Mouse (Mus musculus): ENCODE measurements around the gene Pts. TPM values are rescaled to one million over a fixed set of nuclear protein-coding genes. Genes with fewer than 3 reads are reported as not detected.

Gene Pts
- total and polyA plus RNA-seq, 3 experiments, result 35.4 to 89.4 (median 37.9) TPM

DNA sequence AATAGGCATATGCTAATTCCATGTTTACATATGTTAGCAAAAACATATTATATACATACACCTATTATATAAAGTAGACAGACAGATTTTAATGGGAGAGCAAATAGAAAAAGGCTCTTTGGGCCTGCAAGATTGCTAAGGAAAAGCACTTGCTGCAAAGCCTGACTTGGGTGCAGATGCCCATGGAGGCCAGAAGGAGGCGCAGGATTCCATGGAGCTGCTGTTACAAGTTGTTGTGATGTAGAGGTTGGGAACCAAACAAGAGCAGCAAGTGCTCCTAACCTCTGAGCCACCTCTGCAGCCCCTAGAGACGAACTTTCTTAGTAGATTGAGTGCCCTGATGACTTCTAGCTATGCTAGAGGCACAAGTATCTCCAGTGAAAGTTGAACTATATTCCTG lies 9.7 kb downstream of the Pts start:
- DNase-seq (ENCODE audit: extremely low read depth), result peak; percentile 37
- Histone ChIP-seq H3K4me3 (replicated peaks in 1 of 3; ENCODE audit: low read depth in 2 of 3, low read length in 2 of 3, poor library complexity in 1 of 3) (no peak overlapping the region), H3K27me3 (replicated peaks) (no peaks in the 10 kb centered on the region), H3K4me1 (ENCODE audit: control insufficient read depth in 1 of 2, insufficient read depth in 2 of 2) (peaks cover 0 to 3% of the 10 kb centered on the region in 2 experiments; a peak in 1 of 4 replicates), H3K79me2 (replicated peaks; ENCODE audit: control insufficient read depth, extremely low read depth, insufficient read depth, poor library complexity, severe bottlenecking) (no peaks in the 10 kb centered on the region), H3K36me3 (replicated peaks in 1 of 2; ENCODE audit: control insufficient read depth in 1 of 2, insufficient read depth in 1 of 2, low read length in 1 of 2) (peaks cover 3 to 23% of the 10 kb centered on the region in 2 experiments), H3K9ac (ENCODE audit: insufficient read depth, low read depth) (no peak overlapping the region), H3K9me3 (replicated peaks; ENCODE audit: low read length) (no peaks in the 10 kb centered on the region), H3K4me2 (ENCODE audit: insufficient read depth, low read depth, poor library complexity, severe bottlenecking) (no peak overlapping the region), H3K27ac (ENCODE audit: insufficient read depth, low read depth) (no peak overlapping the region)
- in situ Hi-C loops (cut with MboI; ENCODE audit: low pct_ligation_motif_present, low pct_unique_long_range_greater_than_20kb, low sequenced_read_pairs), result no loop called here
- dilution Hi-C loops (cut with MboI; ENCODE audit: extremely low pct_ligation_motif_present, extremely low pct_unique_long_range_greater_than_20kb, low sequenced_read_pairs), result no loop called here
- TF ChIP-seq CTCF (conservative IDR thresholded peaks at IDR 0.05 in 1 of 2, IDR thresholded peaks at IDR 0.05 in 1 of 2; ENCODE audit: low read depth in 2 of 2, low read length in 2 of 2) (peak; percentile 38 to 75; a peak in 3 of 4 replicates), RAD21 (IDR thresholded peaks at IDR 0.05; ENCODE audit: low read depth, low read length) (peak; percentile 57), JUND (conservative IDR thresholded peaks at IDR 0.05; ENCODE audit: low read depth, low read length) (no peak), SMC3 (IDR thresholded peaks at IDR 0.05; ENCODE audit: low read depth, low read length) (peak; percentile 79)

DNA sequence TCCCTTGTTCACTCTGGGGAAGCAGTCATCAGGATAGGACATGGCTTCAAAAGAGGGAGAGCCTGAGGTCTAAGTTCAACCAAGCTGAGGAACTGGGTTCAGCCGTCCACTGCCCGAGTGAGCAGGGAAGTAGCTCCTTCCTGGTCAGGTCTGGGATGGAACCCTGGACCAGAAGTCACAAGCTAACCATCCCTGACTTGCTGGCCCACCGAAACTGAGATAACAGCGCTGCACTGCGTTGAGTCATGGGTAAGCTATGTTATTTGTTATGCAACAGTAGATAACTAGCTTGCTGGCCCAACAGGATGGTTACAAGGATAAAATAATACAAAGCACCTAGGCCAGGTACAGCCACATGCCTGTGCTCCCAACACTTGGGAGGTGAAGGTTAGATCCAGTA lies 13.1 kb downstream of the Pts start:
- in situ Hi-C loops (cut with MboI; ENCODE audit: low pct_ligation_motif_present, low pct_unique_long_range_greater_than_20kb, low sequenced_read_pairs), result no loop called here
- peaks cover 0 to 4% of the 10 kb centered on the region in 2 experiments for H3K36me3 ChIP-seq (replicated peaks in 1 of 2; ENCODE audit: control insufficient read depth in 1 of 2, insufficient read depth in 1 of 2, low read length in 1 of 2)
- no peak overlapping the region for H3K4me2 ChIP-seq (ENCODE audit: insufficient read depth, low read depth, poor library complexity, severe bottlenecking)
- H3K27me3 ChIP-seq (replicated peaks), result no peaks in the 10 kb centered on the region
- TF ChIP-seq ETS1 (conservative IDR thresholded peaks at IDR 0.05; ENCODE audit: low read depth, low read length) (no peak), SMC3 (IDR thresholded peaks at IDR 0.05; ENCODE audit: low read depth, low read length) (no peak), NRF1 (IDR thresholded peaks at IDR 0.05; ENCODE audit: low read depth, low read length) (no peak), NELFE (IDR thresholded peaks at IDR 0.05; ENCODE audit: low read depth, low read length) (no peak), MAZ (IDR thresholded peaks at IDR 0.05; ENCODE audit: low read depth, low read length) (no peak), JUN (IDR thresholded peaks at IDR 0.05; ENCODE audit: insufficient read depth, low read depth, low read length) (no peak), ZC3H11A (IDR thresholded peaks at IDR 0.05; ENCODE audit: low read depth, low read length) (no peak), RAD21 (IDR thresholded peaks at IDR 0.05; ENCODE audit: low read depth, low read length) (no peak), E2F4 (IDR thresholded peaks at IDR 0.05; ENCODE audit: insufficient replicate concordance, low read depth, low read length) (no peak), HCFC1 (IDR thresholded peaks at IDR 0.05; ENCODE audit: low read depth, low read length) (no peak), ZMIZ1 (IDR thresholded peaks at IDR 0.05; ENCODE audit: low read depth, low read length) (no peak), GABPA (IDR thresholded peaks at IDR 0.05; ENCODE audit: insufficient replicate concordance, low read depth, low read length) (no peak), CHD1 (IDR thresholded peaks at IDR 0.05; ENCODE audit: low read depth, low read length) (no peak), ZKSCAN1 (IDR thresholded peaks at IDR 0.05; ENCODE audit: borderline replicate concordance, low read depth, low read length) (no peak)
- dilution Hi-C loops (cut with MboI; ENCODE audit: extremely low pct_ligation_motif_present, extremely low pct_unique_long_range_greater_than_20kb, low sequenced_read_pairs), result no loop called here
- H3K4me3 ChIP-seq (replicated peaks in 1 of 3; ENCODE audit: low read depth in 2 of 3, low read length in 2 of 3, poor library complexity in 1 of 3), result no peak overlapping the region
- H3K9me3 ChIP-seq (replicated peaks; ENCODE audit: low read length), result no peaks in the 10 kb centered on the region
- H3K9ac ChIP-seq (ENCODE audit: insufficient read depth, low read depth), result no peak overlapping the region
- no peaks in the 10 kb centered on the region; a peak in 1 of 4 replicates for H3K4me1 ChIP-seq (ENCODE audit: control insufficient read depth in 1 of 2, insufficient read depth in 2 of 2)
- DNase-seq (ENCODE audit: extremely low read depth), result no peak
- H3K27ac ChIP-seq (ENCODE audit: insufficient read depth, low read depth), result no peak overlapping the region
- H3K79me2 ChIP-seq (replicated peaks; ENCODE audit: control insufficient read depth, extremely low read depth, insufficient read depth, poor library complexity, severe bottlenecking), result no peaks in the 10 kb centered on the region

Data from CH12.LX (cell line).